In the genomic region with DNA sequence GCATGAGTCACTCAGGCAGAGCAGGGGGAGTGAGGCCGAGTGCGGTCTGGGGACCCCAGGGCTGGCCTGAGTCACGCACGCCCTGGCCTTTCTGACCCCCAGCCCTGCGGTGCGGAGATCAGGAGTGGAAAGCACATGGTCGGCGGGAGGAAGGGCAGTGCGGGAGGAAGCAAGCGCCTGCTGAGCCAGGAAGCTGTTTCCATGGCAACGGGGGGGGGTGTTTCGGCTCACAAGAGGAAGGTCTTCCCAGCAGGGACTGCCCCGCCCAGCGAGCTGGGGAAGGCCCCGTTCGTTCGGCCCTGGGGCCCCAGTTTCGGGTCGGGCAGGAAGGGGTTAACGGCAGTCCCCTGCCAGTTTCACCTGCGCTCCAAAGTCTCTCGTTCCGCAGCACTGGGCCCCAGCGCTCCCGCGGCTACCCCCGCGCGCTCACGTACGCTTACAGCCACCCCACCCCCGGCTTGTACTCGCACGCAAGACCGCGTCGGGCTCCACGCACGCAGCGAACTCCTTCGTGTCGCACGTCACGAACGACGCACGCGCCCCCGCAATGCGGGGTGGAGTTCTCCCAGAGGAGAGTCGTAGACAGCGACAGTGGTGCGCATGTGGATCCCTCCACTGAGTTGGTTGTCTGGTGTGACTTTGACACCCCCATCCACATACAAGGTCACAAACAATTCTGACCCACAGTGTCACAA, we compare ENCODE assay signal across 8 mouse cellular contexts. TPM values are rescaled to one million over a fixed set of nuclear protein-coding genes. Genes with fewer than 3 reads are reported as not detected.
DNase-seq lines count a peak whose midpoint lies in the region; ATAC-seq and TF ChIP-seq lines count a peak whose summit lies in the region.

No protein-coding gene starts in this region.

- no peaks in the 10 kb centered on the region for H3K9me3 ChIP-seq in ES-E14 (ENCODE audit: control insufficient read depth, insufficient read depth, low read depth, low read length)
- H3K9me3 ChIP-seq in hindbrain, embryonic 10.5 days, result no peaks in the 10 kb centered on the region
- no peaks in the 10 kb centered on the region for H3K9me3 ChIP-seq in lung, postnatal 0 days (ENCODE audit: low read length)

- in situ Hi-C loops in ES-E14 (cut with MboI; ENCODE audit: low sequenced_read_pairs in 2 of 2, unreplicated experiment in 2 of 2), result no loop called here

- peak; percentile 6; the same call in 1 of the 2 replicates for TF ChIP-seq EP300 in lung, postnatal 0 days (IDR thresholded peaks at IDR 0.05)

- H3K4me3 ChIP-seq in ES-E14 (ENCODE audit: insufficient read depth in 1 of 2, low read depth in 1 of 2, low read length in 2 of 2, poor library complexity in 1 of 2, severe bottlenecking in 1 of 2), result peak overlapping the region; percentile 57 to 76
- H3K4me3 ChIP-seq in hindbrain, embryonic 10.5 days, result peak overlapping the region; percentile 66
- H3K4me3 ChIP-seq in lung, postnatal 0 days (ENCODE audit: low read depth, low read length), result peak overlapping the region; percentile 45

- under 1% methylated on average over 53 of the region's 53 CpGs for WGBS in hindbrain, embryonic 10.5 days
- WGBS in lung, postnatal 0 days, result under 1% methylated on average over 53 of the region's 53 CpGs

- H3K36me3 ChIP-seq in ES-E14 (ENCODE audit: control insufficient read depth, insufficient read depth, low read length, poor library complexity, severe bottlenecking), result no peaks in the 10 kb centered on the region
- no peaks in the 10 kb centered on the region for H3K36me3 ChIP-seq in hindbrain, embryonic 10.5 days
- no peaks in the 10 kb centered on the region for H3K36me3 ChIP-seq in lung, postnatal 0 days (ENCODE audit: insufficient read depth, low read length)

- DNase-seq in ES-E14 (ENCODE audit: low read depth, low spot score), result no peak
- DNase-seq in cerebellum, adult 18-20 months, result peak; percentile 91 to 94
- peak; percentile 84 for DNase-seq in hindbrain, embryonic 10.5 days (ENCODE audit: low spot score)
- DNase-seq in layer of hippocampus, postnatal 10 days (ENCODE audit: low spot score in 2 of 2), result peak; percentile 84 to 88
- DNase-seq in lung, postnatal 0 days (ENCODE audit: low spot score), result peak; percentile 92
- peak; percentile 91 for DNase-seq in retina, postnatal 1 day
- peak; percentile 92 for DNase-seq in thymus, postnatal 4 days

- H3K9ac ChIP-seq in ES-E14 (ENCODE audit: insufficient read depth, low read depth, low read length, poor library complexity, severe bottlenecking), result peak overlapping the region; percentile 82
- peak overlapping the region; percentile 62 for H3K9ac ChIP-seq in lung, postnatal 0 days (replicated peaks; ENCODE audit: low read depth)

- peak overlapping the region; percentile 91 for H3K4me2 ChIP-seq in lung, postnatal 0 days (replicated peaks; ENCODE audit: low read depth, low read length)

- peaks cover 14 to 29% of the 10 kb centered on the region in 2 experiments for H3K4me1 ChIP-seq in ES-E14 (ENCODE audit: control insufficient read depth in 2 of 2, insufficient read depth in 2 of 2, low read length in 2 of 2, poor library complexity in 1 of 2)
- H3K4me1 ChIP-seq in hindbrain, embryonic 10.5 days (replicated peaks), result peaks cover 63% of the 10 kb centered on the region
- H3K4me1 ChIP-seq in lung, postnatal 0 days (ENCODE audit: insufficient read depth, low read depth, low read length), result peaks cover 53% of the 10 kb centered on the region

- H3K27me3 ChIP-seq in hindbrain, embryonic 10.5 days (ENCODE audit: insufficient read depth, poor library complexity, severe bottlenecking), result peaks cover 80% of the 10 kb centered on the region
- H3K27me3 ChIP-seq in lung, postnatal 0 days (replicated peaks; ENCODE audit: insufficient read depth, low read length), result no peaks in the 10 kb centered on the region

- no peak for TF ChIP-seq CTCF in lung, postnatal 0 days (IDR thresholded peaks at IDR 0.05)

- H3K27ac ChIP-seq in ES-E14 (ENCODE audit: insufficient read depth, low read depth, low read length, poor library complexity, severe bottlenecking), result peak overlapping the region; percentile 89
- H3K27ac ChIP-seq in hindbrain, embryonic 10.5 days, result peak overlapping the region; percentile 84
- H3K27ac ChIP-seq in lung, postnatal 0 days (ENCODE audit: low read length), result peak overlapping the region; percentile 92

- peak; percentile 72 for ATAC-seq in frontal cortex, adult (ENCODE audit: low TSS enrichment)
- peak; percentile 30 for ATAC-seq in lung, postnatal 0 days

TF ChIP-seq in ES-E14, 5 proteins besides CTCF, POLR2A, EP300 and RAD21:
- TF ChIP-seq ZC3H11A (IDR thresholded peaks at IDR 0.05; ENCODE audit: borderline replicate concordance, low read depth, low read length), result no peak
- TF ChIP-seq MAFK (IDR thresholded peaks at IDR 0.05; ENCODE audit: insufficient read depth, low read depth, low read length), result no peak
- peak; percentile 35; the same call in 1 of the 2 replicates for TF ChIP-seq HCFC1 (IDR thresholded peaks at IDR 0.05; ENCODE audit: borderline replicate concordance, insufficient read depth, low read length)
- no peak for TF ChIP-seq ZNF384 (IDR thresholded peaks at IDR 0.05; ENCODE audit: low read depth, low read length)

RNA-seq across cellular contexts. Expression of a gene that starts 4.6 kb away (rescaled TPM):
- 28.6 and 52.9 TPM in 2 replicates for total RNA-seq in ES-E14 (2012; rRNA removed)
- 14.5 and 16.8 TPM in 2 replicates for polyA plus RNA-seq in hindbrain, embryonic 10.5 days (2016; fragmentation: Nextera tagmentation; extraction: Ambion mirVana)
- total RNA-seq in layer of hippocampus, postnatal 10 days (2021), result 10 to 100 TPM; 14.5 to 15.1 TPM
- 19.2 and 22.3 TPM in 2 replicates for polyA plus RNA-seq in lung, postnatal 0 days (2015; fragmentation: Nextera tagmentation; extraction: Ambion mirVana)

RNA-seq across cellular contexts. Expression of a gene that starts 7.3 kb away (rescaled TPM):
- 53.8 and 57.6 TPM in 2 replicates for total RNA-seq in ES-E14 (2012; rRNA removed)
- 6.5 and 8.7 TPM in 2 replicates for polyA plus RNA-seq in hindbrain, embryonic 10.5 days (2016; fragmentation: Nextera tagmentation; extraction: Ambion mirVana)
- 10 to 100 TPM; 33.7 to 34.2 TPM for total RNA-seq in layer of hippocampus, postnatal 10 days (2021)
- 69.0 and 126 TPM in 2 replicates for polyA plus RNA-seq in lung, postnatal 0 days (2015; fragmentation: Nextera tagmentation; extraction: Ambion mirVana)

RNA-seq across cellular contexts. Expression of a gene that starts 16.3 kb away (rescaled TPM):
- 160 and 174 TPM in 2 replicates for total RNA-seq in ES-E14 (2012; rRNA removed)
- polyA plus RNA-seq in hindbrain, embryonic 10.5 days (2016; fragmentation: Nextera tagmentation; extraction: Ambion mirVana), result 137 and 146 TPM in 2 replicates
- total RNA-seq in layer of hippocampus, postnatal 10 days (2021), result 10 to 100 TPM; 36.8 to 44.3 TPM
- 46.4 and 55.7 TPM in 2 replicates for polyA plus RNA-seq in lung, postnatal 0 days (2015; fragmentation: Nextera tagmentation; extraction: Ambion mirVana)

RNA-seq across cellular contexts. Expression of a gene that starts 16.4 kb away (rescaled TPM):
- total RNA-seq in ES-E14 (2012; rRNA removed), result 259 and 328 TPM in 2 replicates
- 1,241 and 1,456 TPM in 2 replicates for polyA plus RNA-seq in hindbrain, embryonic 10.5 days (2016; fragmentation: Nextera tagmentation; extraction: Ambion mirVana)
- total RNA-seq in layer of hippocampus, postnatal 10 days (2021), result 100 to 1,000 TPM; 492 to 505 TPM
- polyA plus RNA-seq in lung, postnatal 0 days (2015; fragmentation: Nextera tagmentation; extraction: Ambion mirVana), result 337 and 356 TPM in 2 replicates

RNA-seq across cellular contexts. Expression of a gene that starts 16.6 kb away (rescaled TPM):
- total RNA-seq in ES-E14 (2012; rRNA removed), result not detected in 2 replicates
- polyA plus RNA-seq in hindbrain, embryonic 10.5 days (2016; fragmentation: Nextera tagmentation; extraction: Ambion mirVana), result not detected in 2 replicates
- total RNA-seq in layer of hippocampus, postnatal 10 days (2021), result not detected
- 1.1 TPM in 1 of 2 replicates, not detected in the other for polyA plus RNA-seq in lung, postnatal 0 days (2015; fragmentation: Nextera tagmentation; extraction: Ambion mirVana)
